In the genomic region with DNA sequence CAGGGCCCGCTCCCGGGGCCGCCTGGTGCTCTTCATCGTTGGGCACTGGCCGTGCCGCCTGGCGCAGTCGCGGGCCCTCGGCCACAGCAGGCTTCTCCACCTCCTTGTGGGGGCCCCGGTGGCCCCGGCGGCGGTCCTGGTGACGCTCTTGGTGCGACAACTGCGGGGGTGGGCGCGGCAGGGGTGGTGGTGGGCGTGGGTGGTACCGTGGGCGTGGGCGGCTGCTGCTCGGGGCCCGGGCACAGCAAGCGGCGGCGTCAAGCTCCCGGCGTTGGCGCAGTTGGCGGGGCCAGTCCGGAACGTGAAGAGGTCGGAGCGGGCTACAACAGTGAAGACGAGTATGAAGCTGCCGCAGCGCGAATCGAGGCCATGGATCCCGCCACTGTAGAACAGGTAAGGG, we compare ENCODE assay signal across 8 mouse cellular contexts. TPM values are rescaled to one million over a fixed set of nuclear protein-coding genes. Genes with fewer than 3 reads are reported as not detected.
DNase-seq lines count a peak whose midpoint lies in the region; ATAC-seq lines count a peak whose summit lies in the region.

No protein-coding gene starts in this region.

- ATAC-seq in cerebellum, adult (ENCODE audit: insufficient number of reproducible peaks, low FRiP score, low TSS enrichment): no peak
- no peak for ATAC-seq in liver, embryonic 11.5 days (replicated peaks; ENCODE audit: low FRiP score)

- peak overlapping the region; percentile 88 for H3K27ac ChIP-seq in liver, embryonic 11.5 days (ENCODE audit: low read depth, low read length)

- H3K4me3 ChIP-seq in liver, embryonic 11.5 days (ENCODE audit: low read depth, low read length): peak overlapping the region; percentile 83

- no peaks in the 10 kb centered on the region for H3K36me3 ChIP-seq in liver, embryonic 11.5 days (ENCODE audit: control insufficient read depth, insufficient read depth, low read length)

- H3K4me1 ChIP-seq in liver, embryonic 11.5 days (replicated peaks; ENCODE audit: control insufficient read depth, insufficient read depth, low read length): no peaks in the 10 kb centered on the region; the same call in 1 of the 2 replicates

- peak; percentile 39 for DNase-seq in cerebellum, adult 9-10 months
- DNase-seq in urinary bladder, postnatal 14 days (ENCODE audit: low spot score): peak; percentile 3
- DNase-seq in urinary bladder, adult 18-20 months (ENCODE audit: low spot score in 2 of 2): no peak
- DNase-seq in heart, postnatal 4 days: peak; percentile 24
- DNase-seq in liver, embryonic 11.5 days (ENCODE audit: low spot score): peak; percentile 40
- DNase-seq in right cerebral cortex, postnatal 4 days: peak; percentile 30
- DNase-seq in urinary bladder, postnatal 10 days (ENCODE audit: low spot score): no peak

- H3K4me2 ChIP-seq in liver, embryonic 11.5 days: peak overlapping the region; percentile 84

- no peaks in the 10 kb centered on the region for H3K27me3 ChIP-seq in liver, embryonic 11.5 days (replicated peaks; ENCODE audit: control insufficient read depth, insufficient read depth, low read length)

- H3K9ac ChIP-seq in liver, embryonic 11.5 days (ENCODE audit: low read depth, low read length): peak overlapping the region; percentile 79

- H3K9me3 ChIP-seq in liver, embryonic 11.5 days (ENCODE audit: control insufficient read depth, low read length): no peaks in the 10 kb centered on the region

- 9% methylated on average over 33 of the region's 42 CpGs for WGBS in liver, embryonic 11.5 days

RNA-seq across cellular contexts. Expression of gene Otud5, which starts 1.2 kb away (rescaled TPM):
- total RNA-seq in heart, postnatal 4 days (2021): 10 to 100 TPM; 34.8 to 39.3 TPM
- polyA plus RNA-seq in liver, embryonic 11.5 days (2014; fragmentation: Nextera tagmentation; extraction: Ambion mirVana): 32.2 and 33.1 TPM in 2 replicates

RNA-seq across cellular contexts. Expression of gene Kcnd1, which starts 20.2 kb away (rescaled TPM):
- under 1 TPM; 0.48 to 0.59 TPM for total RNA-seq in heart, postnatal 4 days (2021)
- 0.84 and 0.94 TPM in 2 replicates for polyA plus RNA-seq in liver, embryonic 11.5 days (2014; fragmentation: Nextera tagmentation; extraction: Ambion mirVana)

RNA-seq across cellular contexts. Expression of gene Pim2, which starts 35.7 kb away (rescaled TPM):
- total RNA-seq in heart, postnatal 4 days (2021): 1 to 10 TPM; 3.3 to 5.0 TPM
- polyA plus RNA-seq in liver, embryonic 11.5 days (2014; fragmentation: Nextera tagmentation; extraction: Ambion mirVana): 6.8 and 8.5 TPM in 2 replicates

RNA-seq across cellular contexts. Expression of gene Slc35a2, which starts 41.5 kb away (rescaled TPM):
- 10 to 100 TPM; 15.5 to 17.7 TPM for total RNA-seq in heart, postnatal 4 days (2021)
- 12.5 and 14.4 TPM in 2 replicates for polyA plus RNA-seq in liver, embryonic 11.5 days (2014; fragmentation: Nextera tagmentation; extraction: Ambion mirVana)

RNA-seq across cellular contexts. Expression of gene Gripap1, which starts 52.8 kb away (rescaled TPM):
- total RNA-seq in heart, postnatal 4 days (2021): 10 to 100 TPM; 23.7 to 28.4 TPM
- polyA plus RNA-seq in liver, embryonic 11.5 days (2014; fragmentation: Nextera tagmentation; extraction: Ambion mirVana): 45.0 and 47.2 TPM in 2 replicates

Comparison
In these comparisons a context has a peak if more than half of its experiments do, and no peak if none do; other contexts are left out.
1. DNase-seq: peak in cerebellum, adult 9-10 months (single experiment), urinary bladder, postnatal 14 days (single experiment), heart, postnatal 4 days (single experiment), liver, embryonic 11.5 days (single experiment) and right cerebral cortex, postnatal 4 days (single experiment); none in urinary bladder, adult 18-20 months (0 of 2) and urinary bladder, postnatal 10 days (single experiment).